Mouse (Mus musculus): Measurements from ENCODE around the gene Tns1. TPM values are rescaled to one million over a fixed set of nuclear protein-coding genes. Genes with fewer than 3 reads are reported as not detected.
A peak's percentile ranks its signal among the peaks of the same experiment; 100 is the strongest.

Tns1 gene
- polyA plus RNA-seq, 1 experiment from 2014 or later: 15.5 TPM

DNA sequence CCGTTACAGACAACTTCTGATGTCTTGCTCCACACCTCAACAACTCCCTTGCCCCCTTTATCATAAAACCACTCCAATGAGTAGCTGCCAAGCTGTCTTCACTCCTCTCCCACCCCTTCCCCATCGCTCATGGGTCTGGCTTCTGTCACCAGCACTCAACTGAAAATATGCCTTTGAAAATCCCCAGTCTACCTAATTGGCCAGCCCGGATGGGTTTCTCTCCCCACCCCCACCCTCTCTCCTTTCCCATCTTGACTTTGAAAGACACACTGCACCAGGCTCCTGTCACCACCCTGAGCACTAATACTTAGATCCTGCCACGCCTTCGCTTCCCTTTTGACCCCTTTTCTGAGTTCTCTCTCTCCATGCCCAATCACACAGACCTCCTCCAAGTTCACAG lies 175.5 kb downstream of the Tns1 start:
- Histone ChIP-seq H3K27me3 (ENCODE audit: control insufficient read depth, insufficient read depth, low read length) (no peaks in the 10 kb centered on the region), H3K4me3 (replicated peaks; ENCODE audit: low read length) (no peak overlapping the region), H3K4me2 (replicated peaks) (no peak overlapping the region), H3K27ac (no peak overlapping the region), H3K4me1 (replicated peaks; ENCODE audit: control insufficient read depth, insufficient read depth, low read length) (peaks cover 7% of the 10 kb centered on the region; the same call in 1 of the 2 replicates), H3K9ac (no peak overlapping the region), H3K36me3 (replicated peaks; ENCODE audit: control insufficient read depth, insufficient read depth) (no peaks in the 10 kb centered on the region), H3K9me3 (ENCODE audit: control insufficient read depth, low read length) (no peaks in the 10 kb centered on the region)
- DNase-seq (ENCODE audit: low spot score): no peak
- WGBS: 87% methylated on average over 5 of the region's 5 CpGs
- no peak for ATAC-seq (ENCODE audit: low FRiP score)

DNA sequence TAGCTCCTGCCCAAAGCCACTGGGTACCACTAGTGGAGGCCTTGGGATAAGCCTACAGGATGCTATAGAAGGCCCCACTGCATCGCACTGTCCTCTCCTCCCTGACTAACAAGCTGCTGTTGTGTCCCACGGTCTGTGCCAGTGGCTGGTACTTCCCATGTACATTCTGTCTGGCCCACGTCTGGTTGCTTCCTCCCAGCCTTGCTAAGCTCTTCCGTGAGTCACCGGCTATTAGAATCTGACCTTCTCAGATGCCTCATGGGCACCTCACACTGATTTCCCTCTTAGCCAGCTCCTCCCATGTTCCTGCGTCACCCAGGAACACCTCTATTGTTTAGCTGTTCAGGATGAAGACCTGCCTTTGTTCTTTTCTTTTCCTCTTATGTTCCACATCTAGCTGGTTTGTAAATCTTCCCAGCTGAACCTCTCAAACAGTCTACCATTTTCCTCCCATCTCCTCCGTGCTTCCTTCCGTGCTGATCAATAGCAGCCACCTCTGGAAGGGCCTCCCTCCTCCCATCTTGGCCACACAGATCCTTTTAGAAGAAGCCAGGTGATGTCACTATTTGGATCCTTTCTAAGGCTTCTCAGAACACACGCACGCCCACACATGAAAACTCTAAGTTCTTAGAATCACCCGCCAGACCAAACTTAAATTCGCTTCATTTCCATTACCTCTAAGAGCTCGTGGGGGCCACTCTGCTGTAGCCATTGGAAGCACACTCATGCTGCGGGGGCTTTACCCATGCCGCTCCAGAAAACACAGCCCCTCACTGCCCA lies 176.5 kb downstream of the Tns1 start:
- Histone ChIP-seq H3K4me3 (replicated peaks; ENCODE audit: low read length) (no peak overlapping the region), H3K4me1 (replicated peaks; ENCODE audit: control insufficient read depth, insufficient read depth, low read length) (peaks cover 13% of the 10 kb centered on the region; the same call in 1 of the 2 replicates), H3K9me3 (ENCODE audit: control insufficient read depth, low read length) (no peaks in the 10 kb centered on the region), H3K9ac (no peak overlapping the region), H3K36me3 (replicated peaks; ENCODE audit: control insufficient read depth, insufficient read depth) (no peaks in the 10 kb centered on the region), H3K27me3 (ENCODE audit: control insufficient read depth, insufficient read depth, low read length) (no peaks in the 10 kb centered on the region), H3K27ac (no peak overlapping the region), H3K4me2 (replicated peaks) (no peak overlapping the region)
- DNase-seq (ENCODE audit: low spot score) (no peak), ATAC-seq (ENCODE audit: low FRiP score) (no peak)
- 80% methylated on average over 15 of the region's 15 CpGs for WGBS

DNA sequence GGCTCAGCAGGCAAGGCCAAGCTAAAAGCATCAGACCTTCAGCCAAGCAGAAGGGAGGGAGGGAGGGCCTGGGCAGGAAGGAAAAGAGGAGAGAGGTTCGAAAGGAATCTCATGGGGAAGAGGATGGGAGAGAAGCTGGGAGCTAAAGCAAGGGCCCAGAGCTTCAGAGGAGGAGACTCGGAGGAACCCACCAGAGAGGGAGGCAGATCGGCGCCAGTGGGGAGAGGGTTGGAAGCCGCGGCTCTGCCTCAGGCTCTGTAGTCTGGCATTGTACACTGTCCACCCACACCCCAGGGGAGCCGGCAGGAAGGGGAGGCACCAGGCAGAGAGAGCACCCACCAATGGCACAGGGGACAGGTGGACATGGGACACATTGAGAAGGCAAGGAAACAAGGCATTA lies 177.5 kb downstream of the Tns1 start:
- no peak overlapping the region for H3K4me3 ChIP-seq (replicated peaks; ENCODE audit: low read length)
- no peaks in the 10 kb centered on the region for H3K27me3 ChIP-seq (ENCODE audit: control insufficient read depth, insufficient read depth, low read length)
- ATAC-seq (ENCODE audit: low FRiP score) (no peak), DNase-seq (ENCODE audit: low spot score) (no peak)
- WGBS: 91% methylated on average over 7 of the region's 7 CpGs
- H3K9me3 ChIP-seq (ENCODE audit: control insufficient read depth, low read length): no peaks in the 10 kb centered on the region
- H3K36me3 ChIP-seq (replicated peaks; ENCODE audit: control insufficient read depth, insufficient read depth): no peaks in the 10 kb centered on the region
- peaks cover 13% of the 10 kb centered on the region; the same call in 1 of the 2 replicates for H3K4me1 ChIP-seq (replicated peaks; ENCODE audit: control insufficient read depth, insufficient read depth, low read length)
- H3K27ac ChIP-seq: no peak overlapping the region
- H3K4me2 ChIP-seq (replicated peaks): no peak overlapping the region
- no peak overlapping the region for H3K9ac ChIP-seq

DNA sequence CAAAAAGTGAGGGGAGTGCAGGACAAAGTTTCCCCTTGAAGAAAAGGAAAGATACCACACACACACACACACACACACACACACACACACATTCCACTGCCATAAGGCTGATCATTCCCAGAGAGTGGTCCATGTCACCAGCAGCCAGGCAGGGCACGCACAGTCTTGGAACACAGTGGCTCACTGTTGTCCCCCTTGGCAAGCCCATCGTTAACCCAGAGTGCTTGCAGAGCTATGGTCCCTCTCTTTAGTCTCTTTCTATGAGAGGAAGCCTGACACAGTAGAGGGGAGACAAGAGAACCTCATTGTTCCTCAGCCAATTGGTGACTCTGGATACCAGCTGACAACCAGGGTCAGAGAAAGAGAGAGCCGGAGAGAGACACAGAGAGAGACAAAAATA lies 179.9 kb downstream of the Tns1 start:
- Histone ChIP-seq H3K4me2 (replicated peaks) (no peak overlapping the region), H3K4me3 (replicated peaks; ENCODE audit: low read length) (no peak overlapping the region), H3K9me3 (ENCODE audit: control insufficient read depth, low read length) (no peaks in the 10 kb centered on the region), H3K27me3 (ENCODE audit: control insufficient read depth, insufficient read depth, low read length) (no peaks in the 10 kb centered on the region), H3K4me1 (replicated peaks; ENCODE audit: control insufficient read depth, insufficient read depth, low read length) (peaks cover 13% of the 10 kb centered on the region; the same call in 1 of the 2 replicates), H3K9ac (no peak overlapping the region), H3K36me3 (replicated peaks; ENCODE audit: control insufficient read depth, insufficient read depth) (no peaks in the 10 kb centered on the region), H3K27ac (peak overlapping the region; percentile 66)
- ATAC-seq (ENCODE audit: low FRiP score) (peak; percentile 75; the same call in 1 of the 2 replicates), DNase-seq (ENCODE audit: low spot score) (no peak)
- WGBS: 48% methylated on average over 3 of the region's 3 CpGs

DNA sequence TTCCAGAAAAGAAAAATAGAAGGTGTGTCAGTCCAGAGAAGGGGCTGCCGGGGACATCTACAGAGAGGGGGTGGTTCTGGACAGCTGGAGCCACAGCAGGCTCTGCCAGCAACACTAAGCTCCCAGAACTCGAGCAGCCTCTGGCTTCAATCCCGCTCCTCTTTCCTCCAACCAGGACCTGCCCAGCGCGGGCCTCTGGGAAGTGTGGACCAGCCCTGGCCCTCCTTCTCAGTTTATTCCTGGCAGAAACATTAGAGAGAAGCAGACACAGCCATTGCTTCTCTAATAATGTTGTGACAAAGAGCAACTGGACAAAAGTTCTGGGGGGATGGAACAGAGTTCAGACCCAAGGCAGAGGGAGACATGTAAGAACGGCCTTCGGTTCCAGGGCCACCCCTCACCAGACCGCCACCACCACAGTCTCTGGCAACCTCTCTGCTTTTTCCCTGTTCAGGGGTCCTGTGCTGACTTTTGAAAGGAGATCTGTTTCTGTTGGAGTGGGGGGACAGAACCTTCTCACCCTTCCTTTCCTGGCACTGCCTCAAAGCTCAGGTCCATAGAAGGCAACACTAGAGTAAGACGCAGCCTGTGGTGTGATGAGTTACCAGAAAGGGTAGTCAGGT lies 180.5 kb downstream of the Tns1 start:
- DNase-seq (ENCODE audit: low spot score) (no peak), ATAC-seq (ENCODE audit: low FRiP score) (no peak)
- Histone ChIP-seq H3K9me3 (ENCODE audit: control insufficient read depth, low read length) (no peaks in the 10 kb centered on the region), H3K4me1 (replicated peaks; ENCODE audit: control insufficient read depth, insufficient read depth, low read length) (peaks cover 13% of the 10 kb centered on the region; the same call in 1 of the 2 replicates), H3K27me3 (ENCODE audit: control insufficient read depth, insufficient read depth, low read length) (no peaks in the 10 kb centered on the region), H3K9ac (no peak overlapping the region), H3K27ac (peak overlapping the region; percentile 66), H3K4me3 (replicated peaks; ENCODE audit: low read length) (no peak overlapping the region), H3K36me3 (replicated peaks; ENCODE audit: control insufficient read depth, insufficient read depth) (no peaks in the 10 kb centered on the region), H3K4me2 (replicated peaks) (no peak overlapping the region)
- 80% methylated on average over 9 of the region's 9 CpGs for WGBS

DNA sequence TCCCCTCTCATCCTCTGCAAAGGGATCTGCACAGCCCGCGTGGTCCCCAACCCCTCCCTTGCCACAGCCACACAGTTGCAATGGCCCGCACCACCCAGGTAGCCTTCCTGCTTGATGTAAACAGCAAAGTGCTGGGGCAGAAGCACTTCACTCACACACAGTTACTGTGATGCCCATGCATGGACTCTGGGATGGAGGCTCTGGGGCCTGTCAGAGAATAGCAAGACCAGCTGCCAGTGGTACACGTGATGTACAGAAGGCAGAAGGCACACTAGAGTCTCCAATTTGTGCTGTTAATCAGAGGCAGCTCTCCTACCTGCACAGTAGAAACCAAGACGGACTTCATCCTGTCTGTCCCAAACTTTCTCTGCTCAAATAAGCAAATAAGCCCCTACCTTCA lies 181.0 kb downstream of the Tns1 start:
- H3K9ac ChIP-seq: no peak overlapping the region
- ATAC-seq (ENCODE audit: low FRiP score) (no peak), DNase-seq (ENCODE audit: low spot score) (no peak)
- no peak overlapping the region for H3K4me2 ChIP-seq (replicated peaks)
- H3K4me1 ChIP-seq (replicated peaks; ENCODE audit: control insufficient read depth, insufficient read depth, low read length): peaks cover 13% of the 10 kb centered on the region; the same call in 1 of the 2 replicates
- no peak overlapping the region for H3K4me3 ChIP-seq (replicated peaks; ENCODE audit: low read length)
- no peak overlapping the region for H3K27ac ChIP-seq
- no peaks in the 10 kb centered on the region for H3K36me3 ChIP-seq (replicated peaks; ENCODE audit: control insufficient read depth, insufficient read depth)
- no peaks in the 10 kb centered on the region for H3K9me3 ChIP-seq (ENCODE audit: control insufficient read depth, low read length)
- 92% methylated on average over 5 of the region's 5 CpGs for WGBS
- no peaks in the 10 kb centered on the region for H3K27me3 ChIP-seq (ENCODE audit: control insufficient read depth, insufficient read depth, low read length)

DNA sequence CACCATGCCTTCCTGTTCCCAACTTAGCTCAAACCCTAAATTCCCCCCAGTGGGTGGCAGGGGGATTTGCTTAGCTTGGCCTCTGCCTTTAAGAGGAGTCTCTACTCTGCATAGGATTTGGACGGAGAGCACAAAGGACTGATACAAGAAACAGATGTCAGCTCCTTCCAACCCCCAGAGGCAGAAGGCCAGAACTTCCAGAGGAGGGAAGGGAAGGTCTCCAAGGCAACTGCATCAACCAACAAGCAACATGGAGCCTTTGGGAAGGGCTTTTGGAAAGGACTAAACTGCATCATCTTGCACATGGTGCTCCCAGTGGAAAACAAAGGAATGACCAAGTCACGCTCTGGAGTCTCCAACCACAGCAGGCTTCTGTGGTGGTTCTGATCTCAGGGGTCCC lies 182.0 kb downstream of the Tns1 start:
- Histone ChIP-seq H3K4me1 (replicated peaks; ENCODE audit: control insufficient read depth, insufficient read depth, low read length) (peaks cover 13% of the 10 kb centered on the region; the same call in 1 of the 2 replicates), H3K4me3 (replicated peaks; ENCODE audit: low read length) (no peak overlapping the region), H3K27me3 (ENCODE audit: control insufficient read depth, insufficient read depth, low read length) (no peaks in the 10 kb centered on the region), H3K9me3 (ENCODE audit: control insufficient read depth, low read length) (no peaks in the 10 kb centered on the region), H3K36me3 (replicated peaks; ENCODE audit: control insufficient read depth, insufficient read depth) (no peaks in the 10 kb centered on the region), H3K9ac (no peak overlapping the region), H3K27ac (no peak overlapping the region), H3K4me2 (replicated peaks) (no peak overlapping the region)
- 36% methylated on average over 2 of the region's 2 CpGs for WGBS
- DNase-seq (ENCODE audit: low spot score): no peak
- ATAC-seq (ENCODE audit: low FRiP score): no peak

DNA sequence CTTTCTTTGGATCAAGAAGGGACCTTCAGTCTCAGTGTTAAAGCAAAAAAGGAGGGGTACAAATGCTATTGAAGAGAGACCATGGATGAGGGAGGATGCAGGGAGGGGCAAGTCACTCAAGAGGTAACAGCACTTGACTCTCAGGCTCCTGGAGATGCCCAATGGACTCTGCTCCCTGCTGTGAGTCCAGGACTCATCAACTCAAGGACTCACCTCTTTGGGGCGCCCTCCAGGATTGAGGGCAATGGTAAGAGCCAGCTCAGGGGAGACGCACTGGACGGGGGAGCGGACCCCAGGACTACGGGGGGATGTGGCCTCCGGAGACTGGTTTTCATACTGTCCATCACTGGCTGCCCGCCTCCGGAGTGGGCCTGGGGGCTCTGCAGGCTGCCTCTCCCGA lies 182.6 kb downstream of the Tns1 start:
- H3K4me1 ChIP-seq (replicated peaks; ENCODE audit: control insufficient read depth, insufficient read depth, low read length): peaks cover 13% of the 10 kb centered on the region; the same call in 1 of the 2 replicates
- no peaks in the 10 kb centered on the region for H3K27me3 ChIP-seq (ENCODE audit: control insufficient read depth, insufficient read depth, low read length)
- no peak overlapping the region for H3K4me3 ChIP-seq (replicated peaks; ENCODE audit: low read length)
- no peak overlapping the region for H3K9ac ChIP-seq
- WGBS: 73% methylated on average over 9 of the region's 9 CpGs
- no peak overlapping the region for H3K4me2 ChIP-seq (replicated peaks)
- no peaks in the 10 kb centered on the region for H3K36me3 ChIP-seq (replicated peaks; ENCODE audit: control insufficient read depth, insufficient read depth)
- peak overlapping the region; percentile 20; the same call in 1 of the 2 replicates for H3K27ac ChIP-seq
- no peaks in the 10 kb centered on the region for H3K9me3 ChIP-seq (ENCODE audit: control insufficient read depth, low read length)
- DNase-seq (ENCODE audit: low spot score) (no peak), ATAC-seq (ENCODE audit: low FRiP score) (no peak)

DNA sequence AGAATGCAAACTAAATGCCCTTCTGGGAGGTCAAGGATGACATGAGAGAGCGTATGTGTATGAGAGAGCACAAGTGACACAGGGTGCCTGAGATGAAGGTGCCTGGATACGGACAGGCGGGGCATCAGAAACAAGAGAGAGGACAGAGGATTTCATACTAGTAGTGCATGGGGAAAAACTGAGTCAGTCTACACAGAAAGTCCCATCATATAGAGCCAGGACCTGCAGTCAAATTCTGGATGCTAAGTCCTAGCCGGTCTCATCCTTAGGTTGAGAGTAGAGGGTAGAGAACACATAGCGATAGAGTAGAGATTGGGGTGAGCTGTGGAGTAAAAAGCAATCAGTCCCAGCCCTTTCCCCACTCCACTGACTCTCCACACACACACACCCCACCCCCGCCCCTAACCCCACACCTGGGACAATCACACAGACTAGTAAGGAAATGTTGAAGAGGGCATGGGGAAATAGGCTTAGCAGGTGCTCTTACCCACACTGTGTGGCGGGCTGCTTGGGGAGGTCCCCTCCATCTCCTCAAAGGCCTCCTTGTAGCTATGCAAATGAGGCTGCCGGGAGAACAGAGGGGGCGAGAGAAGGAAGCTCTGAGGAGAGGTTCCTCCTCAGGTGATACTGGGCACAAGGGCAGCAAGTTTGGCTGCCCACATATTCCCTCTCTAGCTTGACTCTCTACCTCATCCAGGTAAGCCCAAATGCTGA lies 183.6 kb downstream of the Tns1 start:
- peaks cover 13% of the 10 kb centered on the region; the same call in 1 of the 2 replicates for H3K4me1 ChIP-seq (replicated peaks; ENCODE audit: control insufficient read depth, insufficient read depth, low read length)
- 78% methylated on average over 9 of the region's 9 CpGs for WGBS
- no peaks in the 10 kb centered on the region for H3K9me3 ChIP-seq (ENCODE audit: control insufficient read depth, low read length)
- no peak overlapping the region for H3K9ac ChIP-seq
- no peak for ATAC-seq (ENCODE audit: low FRiP score)
- H3K27ac ChIP-seq: no peak overlapping the region
- no peak overlapping the region for H3K4me3 ChIP-seq (replicated peaks; ENCODE audit: low read length)
- no peaks in the 10 kb centered on the region for H3K36me3 ChIP-seq (replicated peaks; ENCODE audit: control insufficient read depth, insufficient read depth)
- H3K27me3 ChIP-seq (ENCODE audit: control insufficient read depth, insufficient read depth, low read length): no peaks in the 10 kb centered on the region
- no peak overlapping the region for H3K4me2 ChIP-seq (replicated peaks)
- DNase-seq (ENCODE audit: low spot score): no peak
